14 mouse cellular contexts compared by ENCODE assay signal in the genomic region with DNA sequence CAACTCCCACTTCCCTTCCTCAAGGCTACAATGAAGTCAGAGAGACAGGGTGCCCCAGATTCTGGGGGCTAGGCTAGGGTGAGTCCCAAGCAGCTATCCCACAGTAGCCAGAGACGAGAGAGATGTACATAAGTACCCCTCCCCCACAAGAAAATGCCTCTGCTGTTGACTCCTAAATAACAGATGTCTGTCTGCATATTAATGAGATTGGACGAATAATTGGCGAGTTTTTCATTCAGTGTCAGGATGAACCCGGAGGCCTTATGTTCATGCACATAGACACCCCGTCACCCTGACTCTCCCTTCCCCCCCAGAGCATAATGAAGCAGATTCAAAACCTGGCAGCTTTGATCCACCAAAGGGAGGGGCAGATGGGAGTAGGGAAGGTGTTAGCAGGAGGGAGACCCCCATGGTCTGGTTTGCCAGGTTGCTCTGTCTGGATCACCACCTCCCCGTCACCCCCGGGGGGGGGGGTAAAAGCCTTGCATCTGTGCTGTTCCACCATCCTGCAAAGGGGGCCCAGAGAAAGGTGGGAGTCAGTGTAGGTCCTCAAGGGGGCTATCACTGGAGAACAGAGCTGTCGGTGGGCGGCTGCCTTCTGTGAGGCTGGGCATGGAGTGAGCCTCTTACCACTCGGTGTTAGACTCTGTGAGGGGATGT. TPM values are rescaled to one million over a fixed set of nuclear protein-coding genes. Genes with fewer than 3 reads are reported as not detected.
DNase-seq lines count a peak whose midpoint lies in the region; ATAC-seq lines count a peak whose summit lies in the region.
"Had no signal": no experiment of that assay in that cellular context is flagged by ENCODE, and none has a peak within 500 bp of the region (broad histone marks: within the 10 kb centered on the region; RNA-seq: fewer than 3 reads in every experiment).

No protein-coding gene starts in this region.

- intact Hi-C loops in gastrocnemius, postnatal 36 days (cut with DNase I), result no loop called here

- DNase-seq in cerebellum, postnatal 10 days, result peak; percentile 78 to 85
- no peak for DNase-seq in cerebellum, adult 9-11 months
- DNase-seq in brain, embryonic 18.5 days (ENCODE audit: low read depth, low spot score), result peak; percentile 50
- no peak for DNase-seq in frontal cortex, postnatal 36 days (ENCODE audit: low spot score in 2 of 2)
- DNase-seq in urinary bladder, postnatal 14 days (ENCODE audit: low spot score), result no peak
- DNase-seq in gastrocnemius, postnatal 36 days, result no peak
- DNase-seq: heart, postnatal 14 days; kidney, postnatal 4 days had no signal

- no peaks in the 10 kb centered on the region for H3K27me3 ChIP-seq in hindbrain, embryonic 12.5 days
- H3K27me3 ChIP-seq in midbrain, embryonic 16.5 days (ENCODE audit: control insufficient read depth, insufficient read depth, low read depth, low read length), result no peaks in the 10 kb centered on the region
- H3K27me3 ChIP-seq: embryonic facial prominence, embryonic 13.5 days had no signal

- WGBS in hindbrain, embryonic 12.5 days, result 23% methylated on average over 10 of the region's 10 CpGs
- 16% methylated on average over 10 of the region's 10 CpGs for WGBS in midbrain, embryonic 16.5 days

- peak; percentile 87 for ATAC-seq in hindbrain, embryonic 12.5 days (ENCODE audit: low FRiP score)
- peak; percentile 77 for ATAC-seq in midbrain, embryonic 16.5 days
- ATAC-seq: lung, postnatal 0 days had no signal

- no peak overlapping the region; the same call in none of the 2 replicates for H3K9ac ChIP-seq in hindbrain, embryonic 12.5 days
- H3K9ac ChIP-seq in midbrain, embryonic 16.5 days (ENCODE audit: low read depth, low read length), result no peak overlapping the region
- H3K9ac ChIP-seq: embryonic facial prominence, embryonic 13.5 days had no signal

- H3K4me3 ChIP-seq in hindbrain, embryonic 12.5 days, result no peak overlapping the region
- no peak overlapping the region for H3K4me3 ChIP-seq in midbrain, embryonic 16.5 days (ENCODE audit: low read depth, low read length)
- H3K4me3 ChIP-seq: embryonic facial prominence, embryonic 13.5 days; myocyte had no signal

- no peaks in the 10 kb centered on the region for H3K9me3 ChIP-seq in hindbrain, embryonic 12.5 days (replicated peaks)
- no peaks in the 10 kb centered on the region for H3K9me3 ChIP-seq in midbrain, embryonic 16.5 days (replicated peaks; ENCODE audit: control insufficient read depth, low read length, poor library complexity, severe bottlenecking)
- H3K9me3 ChIP-seq: embryonic facial prominence, embryonic 13.5 days; G1E had no signal

- H3K27ac ChIP-seq in hindbrain, embryonic 12.5 days, result peak overlapping the region; percentile 95
- peak overlapping the region; percentile 68 for H3K27ac ChIP-seq in midbrain, embryonic 16.5 days (ENCODE audit: low read length)
- H3K27ac ChIP-seq: embryonic facial prominence, embryonic 13.5 days had no signal

- no peaks in the 10 kb centered on the region for H3K36me3 ChIP-seq in hindbrain, embryonic 12.5 days
- no peaks in the 10 kb centered on the region for H3K36me3 ChIP-seq in midbrain, embryonic 16.5 days (ENCODE audit: control insufficient read depth, insufficient read depth, low read length)
- H3K36me3 ChIP-seq: embryonic facial prominence, embryonic 13.5 days; G1E had no signal

- peak overlapping the region; percentile 42 for H3K4me2 ChIP-seq in hindbrain, embryonic 12.5 days (replicated peaks)
- H3K4me2 ChIP-seq in midbrain, embryonic 16.5 days (ENCODE audit: low read length), result no peak overlapping the region
- H3K4me2 ChIP-seq: embryonic facial prominence, embryonic 13.5 days had no signal

- H3K4me1 ChIP-seq in hindbrain, embryonic 12.5 days, result peaks cover 46% of the 10 kb centered on the region
- peaks cover 10% of the 10 kb centered on the region for H3K4me1 ChIP-seq in midbrain, embryonic 16.5 days (ENCODE audit: control insufficient read depth, insufficient read depth, low read length)

RNA-seq across cellular contexts. Expression of a gene that starts 11.7 kb away (rescaled TPM):
- 94.8 and 95.7 TPM in 2 replicates for polyA plus RNA-seq in hindbrain, embryonic 12.5 days (2016; fragmentation: Nextera tagmentation; extraction: Ambion mirVana)
- 134 and 145 TPM in 2 replicates for polyA plus RNA-seq in midbrain, embryonic 16.5 days (2015; fragmentation: Nextera tagmentation; extraction: Ambion mirVana)
- 10 to 100 TPM; 11.5 to 12.3 TPM for total RNA-seq in gastrocnemius, postnatal 36 days (2021)

RNA-seq across cellular contexts. Expression of a gene that starts 12.9 kb away (rescaled TPM):
- 112 and 121 TPM in 2 replicates for polyA plus RNA-seq in hindbrain, embryonic 12.5 days (2016; fragmentation: Nextera tagmentation; extraction: Ambion mirVana)
- 67.7 and 76.5 TPM in 2 replicates for polyA plus RNA-seq in midbrain, embryonic 16.5 days (2015; fragmentation: Nextera tagmentation; extraction: Ambion mirVana)
- 1 to 10 TPM; 2.8 to 3.0 TPM for total RNA-seq in gastrocnemius, postnatal 36 days (2021)

RNA-seq across cellular contexts. Expression of a gene that starts 29.5 kb away (rescaled TPM):
- 4.2 and 5.7 TPM in 2 replicates for polyA plus RNA-seq in hindbrain, embryonic 12.5 days (2016; fragmentation: Nextera tagmentation; extraction: Ambion mirVana)
- polyA plus RNA-seq in midbrain, embryonic 16.5 days (2015; fragmentation: Nextera tagmentation; extraction: Ambion mirVana), result 2.5 and 3.1 TPM in 2 replicates
- 10 to 100 TPM in 1 of 2 experiments, 1 to 10 TPM in 1; 9.1 to 13.0 TPM for total RNA-seq in gastrocnemius, postnatal 36 days (2021)

RNA-seq across cellular contexts. Expression of a gene that starts 35.6 kb away (rescaled TPM):
- polyA plus RNA-seq in hindbrain, embryonic 12.5 days (2016; fragmentation: Nextera tagmentation; extraction: Ambion mirVana), result 320 and 344 TPM in 2 replicates
- 185 and 220 TPM in 2 replicates for polyA plus RNA-seq in midbrain, embryonic 16.5 days (2015; fragmentation: Nextera tagmentation; extraction: Ambion mirVana)
- 10 to 100 TPM; 35.1 to 42.1 TPM for total RNA-seq in gastrocnemius, postnatal 36 days (2021)

RNA-seq across cellular contexts. Expression of a gene that starts 52.5 kb away (rescaled TPM):
- 3.0 and 5.9 TPM in 2 replicates for polyA plus RNA-seq in hindbrain, embryonic 12.5 days (2016; fragmentation: Nextera tagmentation; extraction: Ambion mirVana)
- 3.0 and 3.1 TPM in 2 replicates for polyA plus RNA-seq in midbrain, embryonic 16.5 days (2015; fragmentation: Nextera tagmentation; extraction: Ambion mirVana)
- total RNA-seq in gastrocnemius, postnatal 36 days (2021), result 100 to 1,000 TPM in 1 of 2 experiments, 10 to 100 TPM in 1; 83.5 to 111 TPM

Comparison
In these comparisons a context has a peak if more than half of its experiments do, and no peak if none do; other contexts are left out.
1. DNase-seq: peak in cerebellum, postnatal 10 days (2 of 2) and brain, embryonic 18.5 days (single experiment); none in cerebellum, adult 9-11 months (single experiment), frontal cortex, postnatal 36 days (0 of 2), urinary bladder, postnatal 14 days (single experiment) and gastrocnemius, postnatal 36 days (0 of 2).